In the genomic region with DNA sequence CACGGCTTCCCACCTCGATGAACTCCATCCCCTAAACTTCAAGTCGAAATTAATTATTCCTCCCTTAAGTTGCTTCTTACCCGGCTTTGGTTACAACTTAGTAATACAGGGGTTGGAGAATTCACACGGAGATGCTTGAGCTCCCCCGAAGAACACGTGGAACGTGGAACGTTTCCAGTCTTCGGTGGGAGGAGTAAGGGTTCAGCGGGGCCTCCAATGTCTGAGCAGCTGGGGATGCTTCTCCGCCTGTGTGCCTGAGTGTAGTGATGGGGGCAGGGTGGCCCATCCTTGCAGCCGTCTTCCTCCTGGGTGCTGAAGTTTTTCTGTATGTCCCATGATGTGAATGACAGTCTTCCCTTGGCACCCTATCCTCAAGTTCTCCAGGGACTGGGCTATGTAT, we compare ENCODE assay signal across 27 mouse cellular contexts. TPM values are rescaled to one million over a fixed set of nuclear protein-coding genes. Genes with fewer than 3 reads are reported as not detected.
DNase-seq lines count a peak whose midpoint lies in the region; ATAC-seq and TF ChIP-seq lines count a peak whose summit lies in the region.
"Had no signal": no experiment of that assay in that cellular context is flagged by ENCODE, and none has a peak within 500 bp of the region (broad histone marks: within the 10 kb centered on the region; RNA-seq: fewer than 3 reads in every experiment).

No protein-coding gene starts in this region.

- TF ChIP-seq CTCF in intestine, postnatal 0 days (IDR thresholded peaks at IDR 0.05; ENCODE audit: low read depth): no peak
- TF ChIP-seq CTCF in stomach, postnatal 0 days (IDR thresholded peaks at IDR 0.05; ENCODE audit: low read depth): no peak

- H3K4me2 ChIP-seq in intestine, embryonic 15.5 days (replicated peaks): no peak overlapping the region
- no peak overlapping the region for H3K4me2 ChIP-seq in intestine, postnatal 0 days (replicated peaks; ENCODE audit: low read depth)
- H3K4me2 ChIP-seq in stomach, postnatal 0 days (replicated peaks; ENCODE audit: low read depth): no peak overlapping the region
- H3K4me2 ChIP-seq: embryonic facial prominence, embryonic 13.5 days; embryonic facial prominence, embryonic 15.5 days; forebrain, embryonic 12.5 days had no signal

- 63% methylated on average over 13 of the region's 13 CpGs for WGBS in intestine, embryonic 15.5 days
- 63% methylated on average over 13 of the region's 13 CpGs for WGBS in intestine, postnatal 0 days
- 65% methylated on average over 13 of the region's 13 CpGs for WGBS in stomach, postnatal 0 days

- no peaks in the 10 kb centered on the region for H3K9me3 ChIP-seq in intestine, embryonic 15.5 days
- no peaks in the 10 kb centered on the region for H3K9me3 ChIP-seq in intestine, postnatal 0 days (ENCODE audit: control insufficient read depth)
- no peaks in the 10 kb centered on the region for H3K9me3 ChIP-seq in stomach, postnatal 0 days (ENCODE audit: control insufficient read depth, low read length)
- H3K9me3 ChIP-seq: embryonic facial prominence, embryonic 13.5 days; embryonic facial prominence, embryonic 15.5 days; forebrain, embryonic 10.5 days; forebrain, embryonic 12.5 days had no signal

- no peak overlapping the region for H3K9ac ChIP-seq in intestine, embryonic 15.5 days
- H3K9ac ChIP-seq in intestine, postnatal 0 days (ENCODE audit: low read depth, low read length): no peak overlapping the region
- no peak overlapping the region for H3K9ac ChIP-seq in stomach, postnatal 0 days (ENCODE audit: low read length)
- H3K9ac ChIP-seq: embryonic facial prominence, embryonic 13.5 days; embryonic facial prominence, embryonic 15.5 days; forebrain, embryonic 12.5 days had no signal

- H3K27ac ChIP-seq in intestine, embryonic 15.5 days: no peak overlapping the region
- no peak overlapping the region for H3K27ac ChIP-seq in intestine, postnatal 0 days (ENCODE audit: low read depth, low read length)
- H3K27ac ChIP-seq in stomach, postnatal 0 days (replicated peaks): no peak overlapping the region
- H3K27ac ChIP-seq: embryonic facial prominence, embryonic 13.5 days; embryonic facial prominence, embryonic 15.5 days; forebrain, embryonic 10.5 days; forebrain, embryonic 12.5 days had no signal

- no peaks in the 10 kb centered on the region for H3K27me3 ChIP-seq in intestine, embryonic 15.5 days (replicated peaks)
- H3K27me3 ChIP-seq in intestine, postnatal 0 days (replicated peaks; ENCODE audit: control insufficient read depth, insufficient read depth, low read length): no peaks in the 10 kb centered on the region
- no peaks in the 10 kb centered on the region for H3K27me3 ChIP-seq in stomach, postnatal 0 days (ENCODE audit: control insufficient read depth, insufficient read depth, low read length)
- H3K27me3 ChIP-seq: CH12.LX; embryonic facial prominence, embryonic 13.5 days; embryonic facial prominence, embryonic 15.5 days; forebrain, embryonic 12.5 days; Patski had no signal

- peak; percentile 7 for DNase-seq in ZHBTc4 (ENCODE audit: low read depth, low spot score)
- no peak for DNase-seq in stomach, postnatal 0 days (ENCODE audit: low spot score)
- DNase-seq in ovary, postnatal 10 days (ENCODE audit: low spot score): no peak
- DNase-seq: adrenal gland, adult 2 months; adrenal gland, postnatal 10 days; adrenal gland, postnatal 25 days; B cell, adult 2 months; cerebellum, adult 11-12 months; cerebellum, adult 2 months; cerebellum, adult 9-11 months; cerebellum, postnatal 14 days; cerebellum, postnatal 36 days; embryo, embryonic 11 days had no signal

- no peak overlapping the region for H3K4me3 ChIP-seq in intestine, embryonic 15.5 days (replicated peaks)
- no peak overlapping the region for H3K4me3 ChIP-seq in intestine, postnatal 0 days (ENCODE audit: low read depth, low read length)
- no peak overlapping the region for H3K4me3 ChIP-seq in stomach, postnatal 0 days (ENCODE audit: low read depth, low read length)
- H3K4me3 ChIP-seq: embryonic facial prominence, embryonic 13.5 days; embryonic facial prominence, embryonic 15.5 days; erythroblast, embryonic 14.5 days; forebrain, embryonic 10.5 days; forebrain, embryonic 12.5 days had no signal

- 0 out of 2 replicates have a peak, but pooled peaks have one; percentile 51 for ATAC-seq in intestine, embryonic 15.5 days
- no peak for ATAC-seq in intestine, postnatal 0 days
- ATAC-seq in stomach, postnatal 0 days (ENCODE audit: low FRiP score, low TSS enrichment): peak; percentile 35; the same call in 1 of the 2 replicates
- ATAC-seq: CD4-positive, CD25-positive, alpha-beta regulatory T cell, adult 4 months; forebrain, embryonic 14.5 days; forebrain, embryonic 16.5 days; Patski had no signal

- no peaks in the 10 kb centered on the region for H3K36me3 ChIP-seq in intestine, embryonic 15.5 days
- no peaks in the 10 kb centered on the region for H3K36me3 ChIP-seq in intestine, postnatal 0 days (ENCODE audit: control insufficient read depth, insufficient read depth)
- H3K36me3 ChIP-seq in stomach, postnatal 0 days (ENCODE audit: control insufficient read depth, insufficient read depth, low read length): no peaks in the 10 kb centered on the region
- H3K36me3 ChIP-seq: embryonic facial prominence, embryonic 13.5 days; embryonic facial prominence, embryonic 15.5 days; forebrain, embryonic 10.5 days; forebrain, embryonic 12.5 days; G1E had no signal

- TF ChIP-seq EP300 in stomach, postnatal 0 days (optimal IDR thresholded peaks at IDR 0.05): no peak

- 0 out of 2 replicates have a peak, but pooled peaks cover 7% of the 10 kb centered on the region for H3K4me1 ChIP-seq in intestine, embryonic 15.5 days (replicated peaks)
- H3K4me1 ChIP-seq in intestine, postnatal 0 days (replicated peaks; ENCODE audit: control insufficient read depth, insufficient read depth, low read length): no peaks in the 10 kb centered on the region
- no peaks in the 10 kb centered on the region for H3K4me1 ChIP-seq in stomach, postnatal 0 days (replicated peaks; ENCODE audit: control insufficient read depth, insufficient read depth)
- H3K4me1 ChIP-seq: embryonic facial prominence, embryonic 13.5 days; embryonic facial prominence, embryonic 15.5 days had no signal

RNA-seq across cellular contexts. Expression of a gene that starts 14.6 kb away (rescaled TPM):
- 15.1 and 15.5 TPM in 2 replicates for polyA plus RNA-seq in intestine, embryonic 15.5 days (2015; fragmentation: Nextera tagmentation; extraction: Ambion mirVana)
- polyA plus RNA-seq in intestine, postnatal 0 days (2015; fragmentation: Nextera tagmentation; extraction: Ambion mirVana): 4.6 and 5.3 TPM in 2 replicates
- polyA plus RNA-seq in stomach, postnatal 0 days (2015; fragmentation: Nextera tagmentation; extraction: Ambion mirVana): 8.2 and 9.8 TPM in 2 replicates
- polyA plus RNA-seq: erythroblast, embryonic 14.5 days; G1E had no signal

RNA-seq across cellular contexts. Expression of a gene that starts 29.2 kb away (rescaled TPM):
- polyA plus RNA-seq in intestine, embryonic 15.5 days (2015; fragmentation: Nextera tagmentation; extraction: Ambion mirVana): not detected in 2 replicates
- polyA plus RNA-seq in intestine, postnatal 0 days (2015; fragmentation: Nextera tagmentation; extraction: Ambion mirVana): not detected in 2 replicates
- not detected in 2 replicates for polyA plus RNA-seq in stomach, postnatal 0 days (2015; fragmentation: Nextera tagmentation; extraction: Ambion mirVana)
- polyA plus RNA-seq: adrenal gland, adult 2 months; CD4-positive, CD25-positive, alpha-beta regulatory T cell, adult 4 months; cerebellum, adult 2 months; embryonic facial prominence, embryonic 11.5 days; embryonic facial prominence, embryonic 13.5 days; embryonic facial prominence, embryonic 15.5 days; erythroblast, embryonic 14.5 days; forebrain, embryonic 10.5 days; forebrain, embryonic 12.5 days; forebrain, embryonic 14.5 days; forebrain, embryonic 16.5 days; G1E; Patski had no signal
